Mouse (Mus musculus): ENCODE measurements around the gene Fermt2.

GRCm38 (mm10) chr14:45478515-45478914, 51.4 kb downstream of the Fermt2 start:
- no peak for TF ChIP-seq CTCF (IDR thresholded peaks at IDR 0.05; ENCODE audit: control insufficient read depth, insufficient read depth, insufficient replicate concordance, low read depth, low read length)
- TF ChIP-seq POLR2A (IDR thresholded peaks at IDR 0.05; ENCODE audit: control insufficient read depth, low read depth, low read length): no peak
